In genomic region chrX:99548284-99549019, GRCm38 (mm10) we compare ENCODE assay signal across 22 mouse cellular contexts.
DNase-seq lines count a peak whose midpoint lies in the region; ATAC-seq lines count a peak whose summit lies in the region.
"Had no signal": no experiment of that assay in that cellular context is flagged by ENCODE, and none has a peak within 500 bp of the region (broad histone marks: within the 10 kb centered on the region; RNA-seq: fewer than 3 reads in every experiment).

No protein-coding gene starts in this region.

- no peak overlapping the region for H3K4me2 ChIP-seq in forebrain, embryonic 13.5 days
- H3K4me2 ChIP-seq in forebrain, embryonic 11.5 days (ENCODE audit: low read depth, low read length, severe bottlenecking) = no peak overlapping the region
- H3K4me2 ChIP-seq in hindbrain, embryonic 14.5 days (replicated peaks) = no peak overlapping the region
- H3K4me2 ChIP-seq in neural tube, embryonic 14.5 days (ENCODE audit: low read depth, low read length) = no peak overlapping the region
- H3K4me2 ChIP-seq in midbrain, embryonic 15.5 days = no peak overlapping the region
- H3K4me2 ChIP-seq: embryonic facial prominence, embryonic 12.5 days; hindbrain, embryonic 15.5 days; limb, embryonic 12.5 days; liver, embryonic 11.5 days had no signal

- DNase-seq in forebrain, embryonic 11.5 days (ENCODE audit: low spot score) = no peak
- no peak for DNase-seq in hindbrain, embryonic 14.5 days (ENCODE audit: low spot score)
- DNase-seq in hindbrain, embryonic 10.5 days (ENCODE audit: low spot score) = no peak
- DNase-seq in neural tube, embryonic 10.5 days (ENCODE audit: extremely low spot score, low spot score) = no peak
- DNase-seq in left cerebral cortex, adult 11 months (ENCODE audit: low spot score) = no peak
- DNase-seq: adrenal gland, postnatal 36 days; cerebellum, adult 11 months; cerebellum, adult 9-11 months; kidney, adult 9 months; kidney, postnatal 14 days; liver, postnatal 0 days; lung, postnatal 14 days; thymus, adult 18-20 months; thymus, postnatal 4 days had no signal

- peak overlapping the region; percentile 44; the same call in 1 of the 2 replicates for H3K27ac ChIP-seq in forebrain, embryonic 13.5 days
- no peak overlapping the region for H3K27ac ChIP-seq in forebrain, embryonic 11.5 days (ENCODE audit: low read depth, low read length)
- H3K27ac ChIP-seq in hindbrain, embryonic 14.5 days = no peak overlapping the region
- H3K27ac ChIP-seq in hindbrain, embryonic 10.5 days = no peak overlapping the region; the same call in 1 of the 2 replicates
- no peak overlapping the region for H3K27ac ChIP-seq in neural tube, embryonic 14.5 days (ENCODE audit: low read depth, low read length)
- H3K27ac ChIP-seq in midbrain, embryonic 15.5 days = no peak overlapping the region
- H3K27ac ChIP-seq: embryonic facial prominence, embryonic 12.5 days; hindbrain, embryonic 15.5 days had no signal

- WGBS in forebrain, embryonic 13.5 days = 36% methylated on average over 4 of the region's 4 CpGs
- WGBS in forebrain, embryonic 11.5 days = 56% methylated on average over 4 of the region's 4 CpGs
- 46% methylated on average over 4 of the region's 4 CpGs for WGBS in hindbrain, embryonic 14.5 days
- 63% methylated on average over 4 of the region's 4 CpGs for WGBS in hindbrain, embryonic 10.5 days
- WGBS in neural tube, embryonic 14.5 days = 42% methylated on average over 4 of the region's 4 CpGs
- 46% methylated on average over 4 of the region's 4 CpGs for WGBS in midbrain, embryonic 15.5 days

- H3K27me3 ChIP-seq in forebrain, embryonic 13.5 days = peaks cover 42% of the 10 kb centered on the region; the same call in 1 of the 2 replicates
- peaks cover 25% of the 10 kb centered on the region for H3K27me3 ChIP-seq in forebrain, embryonic 11.5 days (ENCODE audit: control insufficient read depth, insufficient read depth, low read length)
- peaks cover 44% of the 10 kb centered on the region for H3K27me3 ChIP-seq in hindbrain, embryonic 14.5 days (ENCODE audit: control insufficient read depth, insufficient read depth, low read length)
- H3K27me3 ChIP-seq in hindbrain, embryonic 10.5 days (ENCODE audit: insufficient read depth, poor library complexity, severe bottlenecking) = peaks cover 88% of the 10 kb centered on the region
- H3K27me3 ChIP-seq in neural tube, embryonic 14.5 days (ENCODE audit: control insufficient read depth, insufficient read depth, low read length) = no peaks in the 10 kb centered on the region
- peaks cover 24% of the 10 kb centered on the region for H3K27me3 ChIP-seq in midbrain, embryonic 15.5 days (replicated peaks)

- H3K9me3 ChIP-seq in forebrain, embryonic 13.5 days (replicated peaks) = no peaks in the 10 kb centered on the region
- H3K9me3 ChIP-seq in forebrain, embryonic 11.5 days (ENCODE audit: control insufficient read depth, low read length) = no peaks in the 10 kb centered on the region
- H3K9me3 ChIP-seq in hindbrain, embryonic 14.5 days (ENCODE audit: control insufficient read depth, low read length) = no peaks in the 10 kb centered on the region
- no peaks in the 10 kb centered on the region for H3K9me3 ChIP-seq in hindbrain, embryonic 10.5 days
- no peaks in the 10 kb centered on the region for H3K9me3 ChIP-seq in neural tube, embryonic 14.5 days (ENCODE audit: control insufficient read depth, low read length)
- no peaks in the 10 kb centered on the region for H3K9me3 ChIP-seq in midbrain, embryonic 15.5 days
- H3K9me3 ChIP-seq: embryonic facial prominence, embryonic 12.5 days; hindbrain, embryonic 15.5 days; limb, embryonic 12.5 days had no signal

- no peaks in the 10 kb centered on the region for H3K36me3 ChIP-seq in forebrain, embryonic 13.5 days (ENCODE audit: poor library complexity, severe bottlenecking)
- H3K36me3 ChIP-seq in forebrain, embryonic 11.5 days (ENCODE audit: control insufficient read depth, insufficient read depth, low read length) = no peaks in the 10 kb centered on the region
- no peaks in the 10 kb centered on the region for H3K36me3 ChIP-seq in hindbrain, embryonic 14.5 days (replicated peaks; ENCODE audit: control insufficient read depth, insufficient read depth)
- H3K36me3 ChIP-seq in hindbrain, embryonic 10.5 days = no peaks in the 10 kb centered on the region
- no peaks in the 10 kb centered on the region for H3K36me3 ChIP-seq in neural tube, embryonic 14.5 days (ENCODE audit: control insufficient read depth, insufficient read depth, low read length)
- H3K36me3 ChIP-seq in midbrain, embryonic 15.5 days (replicated peaks) = no peaks in the 10 kb centered on the region
- H3K36me3 ChIP-seq: embryonic facial prominence, embryonic 12.5 days; hindbrain, embryonic 15.5 days; limb, embryonic 12.5 days had no signal

- ATAC-seq in forebrain, embryonic 13.5 days = peak; percentile 17; the same call in 1 of the 2 replicates
- no peak for ATAC-seq in forebrain, embryonic 11.5 days (replicated peaks; ENCODE audit: low FRiP score)
- ATAC-seq in hindbrain, embryonic 14.5 days (ENCODE audit: low FRiP score) = peak; percentile 49; the same call in 1 of the 2 replicates
- peak; percentile 22; the same call in 1 of the 2 replicates for ATAC-seq in neural tube, embryonic 14.5 days (ENCODE audit: low read depth)
- ATAC-seq in midbrain, embryonic 15.5 days (replicated peaks) = peak; percentile 19; the same call in 1 of the 2 replicates
- ATAC-seq: intestine, embryonic 16.5 days; liver, postnatal 0 days had no signal

- no peak overlapping the region for H3K4me3 ChIP-seq in forebrain, embryonic 13.5 days
- H3K4me3 ChIP-seq in forebrain, embryonic 11.5 days (ENCODE audit: low read depth, low read length) = no peak overlapping the region
- no peak overlapping the region for H3K4me3 ChIP-seq in hindbrain, embryonic 14.5 days (replicated peaks; ENCODE audit: low read length)
- H3K4me3 ChIP-seq in hindbrain, embryonic 10.5 days = no peak overlapping the region
- no peak overlapping the region for H3K4me3 ChIP-seq in neural tube, embryonic 14.5 days (ENCODE audit: low read depth, low read length)
- H3K4me3 ChIP-seq in midbrain, embryonic 15.5 days = no peak overlapping the region
- H3K4me3 ChIP-seq: embryonic facial prominence, embryonic 12.5 days; hindbrain, embryonic 15.5 days; limb, embryonic 12.5 days had no signal

- peaks cover 38% of the 10 kb centered on the region for H3K4me1 ChIP-seq in forebrain, embryonic 13.5 days
- peaks cover 5% of the 10 kb centered on the region; the same call in 1 of the 2 replicates for H3K4me1 ChIP-seq in forebrain, embryonic 11.5 days (replicated peaks; ENCODE audit: control insufficient read depth, insufficient read depth, low read length)
- no peaks in the 10 kb centered on the region for H3K4me1 ChIP-seq in hindbrain, embryonic 14.5 days (replicated peaks; ENCODE audit: control insufficient read depth, insufficient read depth, low read length)
- H3K4me1 ChIP-seq in hindbrain, embryonic 10.5 days (replicated peaks) = peaks cover 16% of the 10 kb centered on the region
- H3K4me1 ChIP-seq in neural tube, embryonic 14.5 days (ENCODE audit: control insufficient read depth, insufficient read depth, low read length) = no peaks in the 10 kb centered on the region
- 0 out of 2 replicates have a peak, but pooled peaks cover 7% of the 10 kb centered on the region for H3K4me1 ChIP-seq in midbrain, embryonic 15.5 days

- no peak overlapping the region for H3K9ac ChIP-seq in forebrain, embryonic 13.5 days
- no peak overlapping the region for H3K9ac ChIP-seq in forebrain, embryonic 11.5 days (ENCODE audit: low read length)
- no peak overlapping the region for H3K9ac ChIP-seq in hindbrain, embryonic 14.5 days
- H3K9ac ChIP-seq in neural tube, embryonic 14.5 days (replicated peaks; ENCODE audit: low read depth, low read length) = no peak overlapping the region
- no peak overlapping the region for H3K9ac ChIP-seq in midbrain, embryonic 15.5 days
- H3K9ac ChIP-seq: embryonic facial prominence, embryonic 12.5 days; hindbrain, embryonic 15.5 days; limb, embryonic 12.5 days; liver, postnatal 0 days had no signal
